Mouse (Mus musculus) spleen, adult 18-20 months (tissue): ENCODE results near the gene Stim1.
"Not testable (repeated sequence)": the region's sequence is repeated elsewhere in the genome, so short reads cannot be mapped to it uniquely, and the experiment has no call there.

ENCODE experiments used
- DNase-seq, 2 experiments: peaks; one replicate each; pipeline ENCODE4 v3.0.0; 2022; ENCODE audit warnings: mixed read lengths in 2 of 2

The Stim1 gene

GRCm38 (mm10) chr7:102249896-102250630, 17.5 kb upstream of the Stim1 start:
- DNase-seq: peak; percentile 81 to 82

DNA sequence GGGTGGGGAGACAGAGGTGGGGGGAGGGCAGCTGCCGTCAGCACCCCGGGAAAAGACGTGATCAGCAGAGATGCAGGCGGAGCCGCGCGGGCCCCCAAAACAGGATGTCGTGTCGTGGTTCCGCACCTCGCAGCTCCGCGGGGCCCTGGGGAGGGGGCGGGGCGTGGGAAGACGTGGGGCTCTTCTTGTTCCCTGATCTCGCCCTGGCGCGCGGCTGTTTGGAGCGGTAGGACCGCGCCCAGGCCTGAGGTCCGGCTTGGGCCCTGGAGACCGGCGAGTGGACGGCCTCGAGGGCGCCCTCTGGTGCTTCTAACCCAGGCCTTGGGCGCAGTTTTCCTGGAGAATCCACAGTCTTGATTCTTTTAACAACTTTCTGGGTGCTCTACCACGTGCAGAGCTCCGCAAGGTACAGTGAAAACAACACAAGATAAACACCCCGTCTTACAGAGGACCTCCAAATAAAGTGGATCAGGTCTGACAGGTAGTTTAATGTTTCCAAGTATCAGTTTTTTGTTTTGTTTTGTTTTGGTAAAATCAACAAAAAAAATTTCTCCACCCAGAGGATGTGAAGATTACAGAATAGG, 16.9 kb upstream of the Stim1 start:
- peak; percentile 91 to 94 for DNase-seq

- no peak for DNase-seq
These were observed 14.0 kb upstream of the Stim1 start for GRCm38 (mm10) chr7:102253631-102254030.

GRCm38 (mm10) chr7:102255954-102256353, 11.7 kb upstream of the Stim1 start, which contains the start of gene Rhog:
Gene Rhog, minus strand, starts transcription at chr7:102256054.
- DNase-seq: no peak

DNA sequence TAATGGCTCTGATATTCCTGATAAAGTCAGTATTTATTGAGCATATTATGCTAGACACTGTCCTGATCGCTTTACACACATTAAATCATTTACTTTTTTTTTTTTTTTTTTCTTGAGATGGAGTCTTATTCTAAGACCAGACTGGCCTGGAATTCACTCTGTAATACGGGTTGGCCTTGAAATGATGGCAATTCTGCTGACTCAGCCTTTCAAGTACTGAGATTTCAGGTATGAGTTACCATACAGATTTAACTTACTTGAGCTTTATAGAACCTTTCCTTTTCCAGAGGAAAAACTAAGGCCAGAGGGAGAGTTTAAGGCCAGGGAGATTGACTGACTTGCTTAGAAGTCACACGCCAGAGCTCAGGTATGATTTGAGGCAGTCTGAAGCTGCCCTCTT, 11.0 kb upstream of the Stim1 start:
- no peak for DNase-seq

DNA sequence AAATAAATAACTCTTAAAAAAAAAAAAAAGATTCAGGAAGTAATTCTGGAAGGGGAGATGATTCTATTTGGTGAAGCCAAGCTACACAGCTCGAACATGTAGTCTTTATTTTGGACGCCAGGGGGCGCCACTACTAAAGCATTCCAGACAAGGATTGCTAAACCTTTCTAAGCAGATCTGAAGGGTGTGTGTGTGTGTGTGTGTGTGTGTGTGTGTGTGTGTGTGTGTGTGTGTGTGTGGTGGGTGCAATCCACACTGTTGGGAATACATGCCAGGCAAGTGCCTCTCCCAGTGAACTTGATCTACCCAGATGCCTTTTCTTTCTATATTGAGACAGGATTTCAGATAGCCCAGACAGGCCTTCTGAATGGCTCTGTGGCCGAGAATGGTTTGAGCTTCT, 9.4 kb upstream of the Stim1 start:
- DNase-seq: peak; percentile 57 to 85

DNA sequence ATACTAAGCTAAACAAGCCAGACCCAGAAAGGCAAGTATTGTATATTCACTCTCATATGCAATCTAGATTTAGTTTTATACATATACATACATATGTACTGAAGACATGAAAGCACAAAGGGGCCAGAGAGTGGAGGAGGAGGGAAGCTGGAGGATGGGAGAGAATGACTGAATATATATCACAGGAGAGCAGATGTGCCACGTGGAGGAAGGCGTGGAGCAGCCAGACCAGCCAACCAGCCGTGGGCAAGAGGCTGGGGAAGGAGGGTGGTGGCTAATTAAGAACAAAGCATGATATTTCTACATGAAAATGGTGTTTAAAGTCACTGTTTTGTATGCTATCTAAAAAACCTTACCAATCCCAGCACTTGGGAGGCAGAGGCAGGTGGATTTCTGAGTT, 8.9 kb upstream of the Stim1 start:
- DNase-seq: no peak

- no peak for DNase-seq
These were observed 7.7 kb upstream of the Stim1 start for GRCm38 (mm10) chr7:102259716-102260479.

DNA sequence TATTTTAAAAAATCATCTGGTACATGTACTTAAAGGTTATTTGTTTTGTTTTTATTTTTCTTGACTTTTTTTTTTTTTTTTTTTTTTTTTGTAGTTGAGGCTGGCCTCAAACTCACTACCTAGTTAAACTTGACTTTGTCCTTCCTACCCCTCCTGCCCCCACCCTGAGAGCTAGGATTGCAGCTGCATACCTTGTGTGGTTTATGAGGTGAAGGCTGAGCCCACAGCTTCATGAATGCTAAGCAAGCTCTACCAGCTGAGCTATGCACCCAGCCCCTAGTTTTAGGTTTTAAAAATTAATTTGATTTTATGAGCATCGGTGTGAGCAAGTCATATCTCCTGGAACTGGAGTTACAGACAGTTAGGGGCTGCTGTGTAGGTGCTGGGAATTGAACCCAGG, 7.1 kb upstream of the Stim1 start:
- DNase-seq: no peak

DNA sequence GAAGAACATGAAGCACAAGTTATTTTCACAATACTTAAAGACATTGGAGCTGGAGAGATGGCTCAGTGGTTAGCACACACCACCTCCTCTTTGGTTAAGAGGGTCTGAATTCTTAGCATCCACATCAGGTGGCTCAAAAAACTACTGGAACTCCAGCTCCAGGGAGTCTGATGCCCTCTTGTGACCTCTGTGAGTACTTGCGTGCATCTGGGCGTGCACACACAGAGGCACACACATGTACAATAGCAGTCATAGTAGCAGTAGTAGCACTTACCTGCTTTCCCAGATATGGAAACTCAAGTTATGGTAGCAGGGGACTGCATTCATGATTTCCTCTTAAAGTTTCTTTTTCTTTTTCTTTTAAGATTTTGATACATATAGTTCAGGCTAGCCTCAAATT, 4.6 kb upstream of the Stim1 start:
- no peak for DNase-seq

DNA sequence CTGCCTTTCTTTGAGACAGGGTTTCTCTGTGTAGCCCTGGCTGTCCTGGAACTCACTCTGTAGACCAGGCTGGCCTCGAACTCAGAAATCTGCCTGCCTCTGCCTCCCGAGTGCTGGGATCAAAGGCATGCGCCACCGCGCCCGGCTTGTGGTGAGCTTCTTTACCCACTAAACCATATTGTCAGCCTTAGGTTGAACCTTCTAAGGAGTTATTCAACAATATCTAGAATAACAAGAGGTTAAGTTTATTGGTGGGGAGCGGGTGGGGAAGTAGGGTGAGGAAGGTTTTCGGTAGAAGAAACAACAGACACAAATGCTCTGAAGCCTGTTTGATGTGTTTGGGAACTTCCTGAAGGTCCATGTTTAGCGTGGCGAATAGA, 1.6 kb upstream of the Stim1 start:
- not testable (repeated sequence) for DNase-seq

GRCm38 (mm10) chr7:102266401-102267042, 1.1 kb upstream of the Stim1 start:
- peak; percentile 64 to 69 for DNase-seq

- peak; percentile 91 to 95 for DNase-seq
These were observed 460 bp upstream of the Stim1 start for GRCm38 (mm10) chr7:102267113-102267579.

DNA sequence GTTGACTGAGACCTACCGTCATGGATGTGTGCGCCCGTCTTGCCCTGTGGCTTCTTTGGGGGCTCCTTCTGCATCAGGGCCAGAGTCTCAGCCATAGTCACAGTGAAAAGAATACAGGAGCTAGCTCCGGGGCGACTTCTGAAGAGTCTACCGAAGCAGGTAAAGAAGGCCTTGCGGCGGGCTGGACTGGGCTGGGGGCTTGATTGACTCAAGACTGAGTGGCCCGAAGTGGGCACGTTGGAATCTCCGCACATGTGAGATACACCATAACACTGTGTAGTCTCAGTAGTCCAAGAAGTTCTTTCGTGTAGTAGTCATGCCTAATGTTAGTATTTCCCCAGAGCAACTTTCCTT, 766 bp downstream of the Stim1 start:
- DNase-seq: peak in 1 of 2 experiments; percentile 25

GRCm38 (mm10) chr7:102272422-102272948, 4.9 kb downstream of the Stim1 start:
- DNase-seq: no peak

DNA sequence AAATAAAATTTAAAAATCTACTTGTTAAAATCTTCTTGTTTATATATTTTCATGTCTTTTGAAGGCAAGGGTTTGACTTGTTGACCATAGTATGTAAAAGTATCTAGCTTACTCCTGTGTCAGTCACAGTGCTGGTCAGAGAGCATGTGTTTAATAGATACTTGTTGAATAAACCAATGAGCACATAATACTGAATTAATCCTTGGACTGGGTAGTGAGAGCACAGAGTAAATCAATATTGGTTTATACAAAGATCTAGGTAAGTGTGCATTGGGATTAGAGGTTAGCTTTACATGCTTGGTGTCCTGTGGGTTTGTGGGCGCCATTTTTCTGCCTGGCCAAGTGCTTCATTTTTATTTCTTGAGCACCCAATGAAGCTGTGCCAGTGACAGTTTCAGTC, 13.8 kb downstream of the Stim1 start:
- DNase-seq: no peak

GRCm38 (mm10) chr7:102282261-102282660, 14.7 kb downstream of the Stim1 start:
- no peak for DNase-seq

DNA sequence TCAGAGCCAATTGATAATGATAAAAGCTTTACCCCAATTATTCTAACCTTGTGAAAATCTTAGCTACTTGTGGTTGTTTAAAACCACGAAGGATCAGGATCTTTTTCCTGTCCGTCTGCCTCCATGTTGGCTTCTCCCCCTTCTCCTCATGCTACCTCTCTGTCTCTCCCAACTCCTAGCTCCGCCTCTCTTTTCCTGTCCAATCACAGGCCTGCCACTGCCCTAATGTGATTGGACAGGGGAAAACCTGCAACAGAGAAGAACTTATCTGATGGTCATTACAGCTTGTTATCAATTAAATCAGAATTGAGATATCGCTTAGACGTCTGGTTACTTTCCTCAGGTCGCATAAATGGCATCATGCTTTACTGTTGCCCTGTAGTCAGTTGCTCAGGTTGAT, 21.9 kb downstream of the Stim1 start:
- no peak for DNase-seq

DNA sequence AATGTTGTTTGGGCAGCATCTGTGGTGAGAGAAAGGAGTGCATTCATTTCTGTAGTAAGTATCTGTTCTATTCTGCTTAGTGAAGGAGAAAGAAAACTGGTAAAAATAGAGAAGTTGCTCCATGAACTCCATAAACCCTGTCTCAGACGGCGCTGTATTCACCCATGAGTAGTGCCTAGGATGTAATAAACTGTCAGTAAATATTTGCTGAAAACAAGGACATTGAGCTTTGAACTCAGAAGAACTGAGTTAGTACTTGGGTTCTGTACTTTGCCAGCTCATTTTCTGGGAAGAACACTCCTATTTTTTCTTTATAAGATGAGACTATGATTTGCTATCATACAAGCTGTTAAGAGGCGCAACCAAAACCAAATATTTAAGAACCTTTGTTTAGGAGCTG, 24.6 kb downstream of the Stim1 start:
- no peak for DNase-seq

- no peak for DNase-seq
These were observed 25.6 kb downstream of the Stim1 start for GRCm38 (mm10) chr7:102293234-102293633.

- DNase-seq: no peak
These were observed 33.2 kb downstream of the Stim1 start for GRCm38 (mm10) chr7:102300761-102301160.

DNA sequence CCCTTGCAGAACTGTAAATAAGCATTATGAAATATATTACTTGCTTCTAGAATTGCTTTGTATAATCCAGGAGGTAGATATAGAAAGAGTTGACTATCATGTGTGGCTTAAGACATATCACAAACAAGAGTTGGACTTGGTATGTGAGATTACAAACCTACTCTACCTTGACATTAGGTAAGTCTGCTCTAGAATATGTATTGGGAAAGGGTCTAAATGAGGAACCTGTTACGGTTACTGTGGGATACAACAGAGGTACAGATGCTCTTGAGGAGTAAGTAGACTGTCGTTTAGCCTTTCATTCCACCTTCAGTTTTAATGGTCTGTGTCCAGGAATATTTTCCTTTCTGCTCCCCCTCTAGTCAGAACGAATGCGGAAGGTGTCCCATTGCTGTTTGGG, 34.9 kb downstream of the Stim1 start:
- DNase-seq: no peak

DNA sequence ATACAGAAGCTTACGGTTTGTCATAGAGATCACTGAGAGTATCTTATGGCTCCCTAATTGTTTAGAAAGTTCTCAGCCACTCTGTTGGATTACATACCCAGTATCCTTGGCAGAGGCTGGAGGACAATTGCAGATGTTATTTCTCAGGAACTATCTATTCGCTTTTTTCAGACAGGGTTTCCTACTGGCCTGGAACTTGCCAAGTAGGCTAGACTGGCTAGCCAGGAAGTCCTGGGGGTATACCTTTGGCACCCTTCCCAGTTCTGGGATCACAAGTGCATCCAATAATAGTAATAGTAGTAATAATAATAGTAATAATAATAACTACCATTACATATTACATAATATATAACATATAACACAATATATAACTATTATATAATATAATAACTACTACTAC, 38.0 kb downstream of the Stim1 start:
- DNase-seq: no peak
